Mouse (Mus musculus): Measurements from ENCODE around the gene Psg19. TPM values are rescaled to one million over a fixed set of nuclear protein-coding genes. Genes with fewer than 3 reads are reported as not detected.
"Not testable (repeated sequence)": the region's sequence is repeated elsewhere in the genome, so short reads cannot be mapped to it uniquely, and the experiment has no call there.

The Psg19 gene
- total RNA-seq, 1 experiment from 2014 or later: not detected

DNA sequence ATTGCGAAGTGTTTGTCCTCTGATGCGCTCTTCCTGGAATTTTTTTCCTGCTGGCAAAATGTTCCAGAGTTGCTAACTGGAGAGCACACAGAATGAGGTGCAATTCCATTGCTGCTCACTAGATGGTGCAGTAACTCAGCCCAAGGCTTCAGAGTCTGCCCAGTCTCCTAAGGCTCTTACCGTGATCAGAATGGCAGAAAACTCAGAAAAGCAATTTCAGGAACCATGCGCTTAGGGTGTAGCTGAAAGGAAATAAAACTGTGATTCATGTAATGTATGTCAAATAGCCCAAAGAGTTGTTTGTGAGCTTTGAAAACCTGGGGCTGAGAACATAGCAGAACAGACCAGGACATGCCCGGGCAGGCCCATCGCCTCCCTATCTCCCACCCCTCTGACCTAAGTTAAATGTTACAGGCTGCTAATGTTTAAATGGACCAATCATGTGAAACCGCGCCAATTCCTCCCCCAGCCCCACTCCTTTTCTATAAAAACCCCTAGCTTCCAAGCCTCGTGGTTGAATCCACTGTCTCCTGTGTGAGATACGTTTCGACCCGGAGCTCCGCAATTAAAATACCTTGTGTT, 48.3 kb downstream of the Psg19 start:
- ATAC-seq (replicated peaks in 1 of 2; ENCODE audit: insufficient read depth in 1 of 2, low FRiP score in 2 of 2, low TSS enrichment in 1 of 2, low read depth in 1 of 2, poor library complexity in 2 of 2, severe bottlenecking in 2 of 2): peak; percentile 80 to 85

DNA sequence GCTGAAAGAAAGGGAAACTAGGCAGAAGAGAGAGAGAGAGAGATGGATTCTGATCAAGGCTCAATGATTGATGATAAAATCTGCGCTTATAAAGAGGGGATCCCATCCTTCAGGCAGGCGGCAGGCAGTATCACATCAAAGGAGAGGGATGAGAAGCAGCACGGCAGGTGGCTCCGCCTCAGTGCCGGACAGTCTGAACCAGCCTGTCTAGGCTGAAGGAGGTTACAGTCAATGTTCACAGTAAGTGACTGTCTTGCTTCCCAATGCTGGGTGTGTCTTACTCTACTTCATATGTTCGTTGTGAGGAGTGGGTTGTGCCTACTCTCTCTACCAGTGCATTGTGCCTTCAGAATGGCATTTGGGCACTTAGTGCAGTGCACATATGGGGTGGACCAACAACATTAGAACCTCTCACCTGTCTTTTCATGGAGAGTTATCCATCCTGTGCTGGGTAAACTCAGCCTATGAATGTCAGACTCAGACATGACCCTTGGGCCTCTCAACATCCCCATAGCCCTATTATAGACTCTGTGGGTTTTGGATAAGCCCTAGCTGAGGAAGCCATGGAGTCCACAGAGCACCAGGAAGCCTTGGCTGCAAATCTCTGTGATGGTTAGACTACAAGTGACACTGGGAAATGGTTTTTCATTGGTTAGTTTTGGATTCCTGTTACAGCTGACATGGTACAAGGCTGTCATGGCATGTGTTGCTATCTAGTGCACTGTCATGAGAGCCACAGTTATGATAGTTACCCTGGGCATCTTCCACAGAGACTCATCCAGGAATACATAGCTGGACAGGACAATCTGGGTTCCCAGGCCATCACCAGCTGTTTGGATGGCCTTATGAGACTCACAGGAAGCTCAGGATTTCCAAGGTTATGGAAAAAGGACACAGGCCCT, 49.1 kb downstream of the Psg19 start:
- no peak for ATAC-seq (replicated peaks in 1 of 2; ENCODE audit: insufficient read depth in 1 of 2, low FRiP score in 2 of 2, low TSS enrichment in 1 of 2, low read depth in 1 of 2, poor library complexity in 2 of 2, severe bottlenecking in 2 of 2)

DNA sequence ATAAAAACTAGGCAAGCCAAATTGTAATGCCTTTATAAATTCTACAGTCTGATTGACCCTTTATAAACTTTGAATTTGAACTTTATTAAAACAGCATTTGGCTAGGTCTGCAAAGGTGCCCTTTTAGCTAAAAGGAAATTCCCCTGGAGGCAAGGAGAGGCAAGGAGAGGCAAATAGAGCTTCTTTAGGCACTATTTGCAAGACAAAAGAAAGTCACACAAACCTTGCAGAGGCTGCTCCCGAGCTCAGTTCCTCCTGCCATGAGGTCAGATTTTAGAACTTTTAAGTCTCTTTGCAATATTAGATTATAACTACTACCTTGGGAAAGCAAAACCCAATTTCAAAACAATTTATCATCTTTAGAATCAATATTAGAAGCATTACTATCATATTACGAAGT, 50.9 kb downstream of the Psg19 start:
- not testable (repeated sequence) for ATAC-seq (replicated peaks in 1 of 2; ENCODE audit: insufficient read depth in 1 of 2, low FRiP score in 2 of 2, low TSS enrichment in 1 of 2, low read depth in 1 of 2, poor library complexity in 2 of 2, severe bottlenecking in 2 of 2)

DNA sequence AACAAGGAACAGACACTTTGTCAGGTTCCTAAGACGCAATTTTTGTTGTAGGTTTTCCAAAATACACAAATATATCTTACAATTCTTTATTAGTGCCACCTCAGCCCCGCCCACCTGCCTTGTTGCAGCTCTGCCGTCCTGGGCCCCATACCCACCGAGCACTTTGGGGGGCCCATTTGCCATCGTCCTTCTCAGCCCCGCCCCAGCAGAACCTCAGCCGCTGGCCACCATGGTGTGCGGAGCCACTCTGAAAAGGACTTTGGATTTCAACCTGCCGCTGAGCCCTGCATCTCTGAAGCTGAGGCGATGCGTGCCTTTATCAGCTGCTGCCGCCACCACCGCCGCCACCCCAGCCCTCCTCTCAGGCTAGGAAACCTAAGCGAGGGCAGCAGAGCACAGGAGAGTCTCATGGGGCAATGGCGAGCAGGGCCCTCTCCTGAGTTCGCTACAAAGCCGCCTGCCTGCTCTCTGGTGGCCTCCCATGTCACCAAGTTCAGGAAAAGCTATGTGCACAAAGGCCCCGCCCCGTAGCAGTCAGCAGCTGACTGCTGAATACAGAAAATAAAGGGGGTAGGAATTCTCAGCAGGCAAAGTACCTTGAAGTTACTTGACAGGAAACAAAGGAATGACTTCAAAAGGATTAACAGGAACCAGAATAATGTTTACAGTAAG, 52.0 kb downstream of the Psg19 start:
- ATAC-seq (replicated peaks in 1 of 2; ENCODE audit: insufficient read depth in 1 of 2, low FRiP score in 2 of 2, low TSS enrichment in 1 of 2, low read depth in 1 of 2, poor library complexity in 2 of 2, severe bottlenecking in 2 of 2): no peak

Other genes with a start within 250 kb of the Psg19 start
- gene Psg27, start 231.2 kb downstream of the Psg19 start, total RNA-seq (2017): not detected in 2 replicates
- not detected in 2 replicates for gene Psg23, start 182.0 kb downstream of the Psg19 start, total RNA-seq (2017)
- gene Psg21, start 141.8 kb downstream of the Psg19 start, total RNA-seq (2017): not detected in 2 replicates
- not detected in 2 replicates for gene Psg20, start 112.3 kb downstream of the Psg19 start, total RNA-seq (2017)
- not detected in 2 replicates for gene Psg22, start 80.4 kb downstream of the Psg19 start, total RNA-seq (2017)
- gene Psg17, start 23.1 kb upstream of the Psg19 start, total RNA-seq (2017): not detected in 2 replicates
- gene Mill2, start 41.4 kb upstream of the Psg19 start, total RNA-seq (2017): 3.1 and 4.6 TPM in 2 replicates
- gene Pglyrp1, start 72.8 kb upstream of the Psg19 start, total RNA-seq (2017): 14.1 and 39.9 TPM in 2 replicates
- 12.6 and 15.5 TPM in 2 replicates for gene Ccdc61, start 111.9 kb upstream of the Psg19 start, total RNA-seq (2017)
- gene Nova2, start 127.4 kb upstream of the Psg19 start, total RNA-seq (2017): 0.10 TPM in 1 of 2 replicates, not detected in the other
- not detected in 2 replicates for gene Nanos2, start 188.9 kb upstream of the Psg19 start, total RNA-seq (2017)
- 0.10 and 0.69 TPM in 2 replicates for gene Mypop, start 192.7 kb upstream of the Psg19 start, total RNA-seq (2017)
- 13.1 and 16.8 TPM in 2 replicates for gene Irf2bp1, start 205.5 kb upstream of the Psg19 start, total RNA-seq (2017)
- 2.7 and 3.3 TPM in 2 replicates for gene Foxa3, start 225.0 kb upstream of the Psg19 start, total RNA-seq (2017)
- 41.0 and 42.4 TPM in 2 replicates for gene Sympk, start 225.9 kb upstream of the Psg19 start, total RNA-seq (2017)